Mouse (Mus musculus) megakaryocyte, embryonic 14.5 days (primary cell): ENCODE measurements at regions not wholly inside any gene's neighbourhood (a gene's known extent, or its start where the extent isn't known, plus 50 kb on each side); places are given as distances from the start of the nearest gene placed in this dataset.
"Not testable (repeated sequence)": the region's sequence is repeated elsewhere in the genome, so short reads cannot be mapped to it uniquely, and the experiment has no call there.

Source experiments
- H3K27me3 ChIP-seq: replicated peaks from 2 replicates; pipeline ENCODE3; 2012; ENCODE audit warnings: inconsistent platforms
- H3K36me3 ChIP-seq: replicated peaks from 2 replicates; pipeline ENCODE3; 2012; ENCODE audit warnings: low read length, inconsistent platforms, mixed read lengths
- H3K4me1 ChIP-seq: 2 replicates; pipeline ENCODE4 v1.6.1; 2012; ENCODE audit warnings: inconsistent platforms
- H3K4me3 ChIP-seq: replicated peaks from 2 replicates; pipeline ENCODE3; 2012; ENCODE audit warnings: moderate library complexity, mild to moderate bottlenecking, inconsistent platforms
- H3K9me3 ChIP-seq: 2 replicates; pipeline ENCODE4 v1.6.1; 2012; ENCODE audit warnings: inconsistent platforms
- FLI1 ChIP-seq: IDR thresholded peaks from 2 replicates; pipeline ENCODE4 v1.6.1; 2012; ENCODE audit warnings: low read length, inconsistent platforms, mixed read lengths
- GATA1 ChIP-seq: IDR thresholded peaks from 3 replicates; pipeline ENCODE4 v1.6.1; 2012; ENCODE audit warnings: mixed read lengths, low read length, inconsistent platforms, borderline replicate concordance

DNA sequence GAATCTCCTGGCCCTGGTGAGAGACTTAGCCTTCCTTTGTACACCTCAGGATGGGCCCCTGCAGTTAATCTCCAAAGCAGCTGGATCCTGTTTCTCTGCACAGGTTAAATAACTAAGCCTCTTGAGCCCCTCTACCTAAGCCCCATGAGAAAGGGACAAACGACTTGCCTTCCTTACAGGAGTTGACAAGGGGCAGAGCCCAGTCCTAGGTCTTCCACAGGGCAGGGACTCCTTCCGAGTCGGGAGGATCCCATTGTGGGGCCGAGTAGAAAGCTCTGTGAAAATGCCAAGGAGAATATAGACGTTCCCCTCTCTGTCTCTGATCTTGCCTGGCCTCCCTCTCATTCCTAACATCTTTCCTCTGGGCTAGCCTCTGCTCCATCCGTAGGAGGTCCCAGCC lies 118.7 kb upstream of the Cpsf6 start:
- H3K9me3 ChIP-seq: peaks cover 4% of the 10 kb centered on the region
- no peaks in the 10 kb centered on the region for H3K36me3 ChIP-seq
- TF ChIP-seq GATA1 (no peak), FLI1 (no peak)
- peaks cover 10% of the 10 kb centered on the region; the same call in 1 of the 2 replicates for H3K4me1 ChIP-seq
- peaks cover 11% of the 10 kb centered on the region for H3K27me3 ChIP-seq
- H3K4me3 ChIP-seq: no peak overlapping the region

DNA sequence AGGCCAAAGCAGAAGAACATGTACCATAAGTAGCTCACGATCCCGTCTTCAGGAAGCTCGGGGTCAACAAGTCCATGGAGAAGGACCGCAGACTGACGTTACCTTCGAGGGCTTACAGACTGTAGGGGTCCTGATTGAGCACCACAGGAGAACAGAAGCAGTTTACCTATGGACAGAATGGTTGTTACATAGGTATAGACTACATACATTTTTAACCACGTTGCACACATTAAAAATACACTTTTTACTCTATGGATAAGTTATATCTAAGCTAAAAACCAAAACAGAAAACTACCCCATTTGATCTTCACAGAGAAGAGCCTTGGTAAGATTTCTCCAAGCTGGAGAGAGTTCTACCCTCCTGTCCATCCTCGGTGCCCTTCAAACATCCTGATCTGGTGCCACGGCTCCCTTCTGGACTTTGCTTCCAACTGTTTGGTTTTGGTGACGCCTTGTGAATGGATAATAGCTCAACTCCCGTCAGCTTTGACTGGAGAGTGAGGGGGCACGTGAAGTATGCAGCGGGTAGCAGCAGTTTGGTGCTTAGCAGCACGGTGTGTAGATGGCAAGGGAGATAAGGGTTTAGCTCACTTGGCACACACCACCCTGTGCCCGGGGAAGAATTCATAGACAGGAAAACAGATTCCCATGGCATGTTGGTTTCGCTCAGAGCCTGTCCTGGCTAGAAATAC lies 117.9 kb upstream of the Cpsf6 start:
- Histone ChIP-seq H3K4me3 (no peak overlapping the region), H3K4me1 (peaks cover 10% of the 10 kb centered on the region; the same call in 1 of the 2 replicates), H3K9me3 (peaks cover 4% of the 10 kb centered on the region), H3K36me3 (no peaks in the 10 kb centered on the region), H3K27me3 (peaks cover 11% of the 10 kb centered on the region)
- TF ChIP-seq GATA1 (no peak), FLI1 (no peak)

DNA sequence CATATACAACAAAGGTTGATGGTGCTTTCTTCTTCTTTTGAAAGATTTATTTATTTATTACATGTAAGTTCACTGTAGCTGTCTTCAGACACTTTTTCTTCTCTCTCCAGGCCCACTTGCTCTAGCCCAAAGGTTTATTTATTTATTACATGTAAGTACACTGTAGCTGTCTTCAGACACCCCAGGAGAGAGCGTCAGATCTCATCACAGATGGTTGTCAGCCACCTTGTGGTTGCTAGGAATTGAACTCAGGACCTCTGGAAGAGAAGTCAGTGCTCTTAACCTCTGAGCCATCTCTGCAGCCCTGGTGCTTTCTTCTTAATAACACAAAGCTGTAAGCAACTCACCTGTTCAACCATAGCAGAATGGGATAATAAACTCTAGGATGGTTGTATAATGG lies 117.3 kb upstream of the Cpsf6 start:
- not testable (repeated sequence) for H3K4me3 ChIP-seq, H3K36me3 ChIP-seq, H3K9me3 ChIP-seq
- peaks cover 13% of the 10 kb centered on the region for H3K27me3 ChIP-seq
- H3K4me1 ChIP-seq: peaks cover 10% of the 10 kb centered on the region; the same call in 1 of the 2 replicates

DNA sequence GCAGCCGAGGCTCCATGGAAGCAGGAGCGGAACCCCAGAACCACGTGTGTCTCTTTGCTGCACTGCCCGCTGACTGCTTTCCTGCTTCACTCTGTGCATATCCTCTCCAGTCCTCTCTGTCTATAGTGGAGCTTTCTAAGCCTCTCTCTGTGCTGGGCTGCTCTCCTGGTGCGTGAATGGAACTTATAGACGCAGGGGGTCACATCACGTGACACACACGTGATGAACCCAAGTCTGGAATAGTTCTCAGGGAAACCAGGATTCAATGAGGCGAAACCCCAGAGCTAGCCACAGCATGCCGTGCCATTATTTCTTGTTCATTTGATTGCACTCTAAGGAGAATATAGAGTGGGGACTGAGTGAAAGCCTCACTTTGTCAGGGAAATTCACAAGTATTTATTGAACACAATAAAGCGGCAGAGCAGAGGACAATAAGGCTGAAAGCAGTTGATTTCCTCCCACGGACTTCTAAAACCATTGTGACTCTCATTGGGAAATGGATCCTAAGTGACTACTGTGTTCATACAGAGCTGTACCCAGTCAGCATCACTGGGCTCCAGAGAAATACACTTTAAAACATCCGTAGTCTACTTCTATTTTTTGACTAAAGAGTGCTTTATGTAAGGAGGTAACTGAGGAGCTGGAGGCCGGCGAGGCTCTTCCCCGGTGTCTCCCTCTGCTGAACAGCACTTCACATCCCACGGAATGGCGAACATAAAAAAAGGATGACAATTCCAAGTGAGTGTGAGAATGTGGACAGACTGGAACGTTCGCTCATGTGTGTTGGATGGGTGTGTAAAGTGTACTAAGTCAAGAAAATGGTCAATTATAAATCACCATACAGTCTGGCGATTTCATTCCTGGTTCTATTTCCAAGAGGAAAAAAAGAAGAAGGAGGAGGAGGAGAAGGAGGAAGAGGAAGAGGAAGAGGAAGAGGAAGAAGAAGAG lies 116.5 kb upstream of the Cpsf6 start:
- Histone ChIP-seq H3K4me1 (peaks cover 10% of the 10 kb centered on the region; the same call in 1 of the 2 replicates), H3K36me3 (no peaks in the 10 kb centered on the region), H3K27me3 (peaks cover 13% of the 10 kb centered on the region), H3K9me3 (peaks cover 9% of the 10 kb centered on the region), H3K4me3 (no peak overlapping the region)
- TF ChIP-seq GATA1 (no peak), FLI1 (no peak)

DNA sequence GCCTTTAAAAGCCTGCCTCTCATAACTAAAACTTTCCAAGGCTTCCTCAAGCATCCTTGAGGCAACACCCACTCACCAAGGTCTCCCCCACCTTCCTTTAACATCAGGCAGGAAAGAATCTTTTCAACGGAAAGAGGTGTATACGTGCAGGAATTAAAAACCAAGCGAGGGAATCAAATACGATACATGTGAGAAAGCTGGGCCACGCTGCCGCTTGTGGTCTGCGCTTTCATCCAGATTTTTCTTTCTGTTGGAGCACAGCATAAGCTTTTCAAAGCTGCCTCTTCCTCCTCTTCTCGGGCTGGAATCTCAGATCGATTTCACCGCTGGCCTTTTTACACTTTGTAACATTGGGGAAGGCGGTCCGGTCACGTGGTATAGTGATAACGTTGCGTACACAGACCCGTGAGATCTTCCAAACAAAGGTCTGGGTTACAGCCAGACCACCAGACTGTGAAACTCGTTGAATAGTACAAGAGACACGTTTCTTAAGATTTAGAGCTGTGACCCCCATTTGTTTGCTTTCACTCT lies 114.4 kb upstream of the Cpsf6 start:
- peaks cover 10% of the 10 kb centered on the region; the same call in 1 of the 2 replicates for H3K4me1 ChIP-seq
- TF ChIP-seq FLI1: no peak
- no peak for TF ChIP-seq GATA1
- peak overlapping the region; percentile 64 for H3K4me3 ChIP-seq
- H3K27me3 ChIP-seq: peaks cover 13% of the 10 kb centered on the region
- H3K9me3 ChIP-seq: peaks cover 9% of the 10 kb centered on the region
- no peaks in the 10 kb centered on the region for H3K36me3 ChIP-seq

DNA sequence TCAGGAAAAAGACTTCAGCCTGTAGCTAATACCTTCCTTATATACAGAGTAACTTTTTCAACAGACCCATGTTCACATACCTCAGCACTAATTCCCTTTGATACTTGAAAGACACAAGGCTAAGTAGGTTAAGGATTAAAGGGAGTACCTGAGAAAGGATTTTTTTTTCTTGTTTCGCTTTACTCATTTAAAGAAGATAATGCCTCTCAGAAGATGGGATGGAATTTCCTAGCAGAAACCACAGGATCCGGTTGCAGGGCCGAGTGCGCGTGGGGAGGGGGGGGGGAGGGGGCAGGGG lies 114.0 kb upstream of the Cpsf6 start:
- Histone ChIP-seq H3K4me1 (peaks cover 10% of the 10 kb centered on the region; the same call in 1 of the 2 replicates), H3K27me3 (peaks cover 13% of the 10 kb centered on the region), H3K9me3 (peaks cover 9% of the 10 kb centered on the region), H3K4me3 (no peak overlapping the region), H3K36me3 (no peaks in the 10 kb centered on the region)
- TF ChIP-seq FLI1 (no peak), GATA1 (no peak)

DNA sequence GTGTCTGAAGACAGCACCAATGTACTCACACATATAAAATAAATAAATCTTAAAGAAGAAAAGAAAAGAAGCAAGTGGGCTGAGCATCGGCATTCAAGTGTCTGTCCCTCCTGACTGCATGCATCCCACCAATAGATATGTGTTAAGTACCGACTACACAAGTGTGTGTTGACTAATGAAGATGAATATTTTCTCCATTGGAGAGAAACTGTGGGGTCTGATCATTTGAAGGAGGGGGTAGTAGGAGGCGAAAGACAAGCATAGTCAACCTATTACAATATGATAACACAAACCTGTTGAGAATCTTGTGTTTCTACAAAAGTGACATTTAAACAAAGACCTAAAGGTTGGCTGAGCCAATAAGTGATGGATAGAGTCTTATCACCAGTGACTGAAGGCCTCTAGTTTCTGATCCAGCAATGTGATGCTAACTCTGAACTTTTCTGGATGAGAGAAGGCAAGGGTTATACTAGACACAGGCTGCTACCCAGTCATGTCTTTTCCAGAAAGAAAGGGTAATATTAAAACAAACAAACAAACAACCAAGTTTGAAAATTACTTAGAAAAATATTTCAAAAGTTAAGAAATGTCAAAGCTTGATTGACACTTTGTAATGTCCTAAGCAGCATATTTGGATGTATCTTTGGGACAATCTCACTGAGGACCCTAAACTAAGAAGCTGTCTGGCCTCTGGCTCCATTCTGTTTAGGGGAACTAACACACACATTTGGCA lies 113.4 kb upstream of the Cpsf6 start:
- TF ChIP-seq GATA1 (no peak), FLI1 (no peak)
- no peaks in the 10 kb centered on the region for H3K36me3 ChIP-seq
- peaks cover 10% of the 10 kb centered on the region; the same call in 1 of the 2 replicates for H3K4me1 ChIP-seq
- H3K27me3 ChIP-seq: peaks cover 11% of the 10 kb centered on the region
- no peak overlapping the region for H3K4me3 ChIP-seq
- peaks cover 9% of the 10 kb centered on the region for H3K9me3 ChIP-seq

DNA sequence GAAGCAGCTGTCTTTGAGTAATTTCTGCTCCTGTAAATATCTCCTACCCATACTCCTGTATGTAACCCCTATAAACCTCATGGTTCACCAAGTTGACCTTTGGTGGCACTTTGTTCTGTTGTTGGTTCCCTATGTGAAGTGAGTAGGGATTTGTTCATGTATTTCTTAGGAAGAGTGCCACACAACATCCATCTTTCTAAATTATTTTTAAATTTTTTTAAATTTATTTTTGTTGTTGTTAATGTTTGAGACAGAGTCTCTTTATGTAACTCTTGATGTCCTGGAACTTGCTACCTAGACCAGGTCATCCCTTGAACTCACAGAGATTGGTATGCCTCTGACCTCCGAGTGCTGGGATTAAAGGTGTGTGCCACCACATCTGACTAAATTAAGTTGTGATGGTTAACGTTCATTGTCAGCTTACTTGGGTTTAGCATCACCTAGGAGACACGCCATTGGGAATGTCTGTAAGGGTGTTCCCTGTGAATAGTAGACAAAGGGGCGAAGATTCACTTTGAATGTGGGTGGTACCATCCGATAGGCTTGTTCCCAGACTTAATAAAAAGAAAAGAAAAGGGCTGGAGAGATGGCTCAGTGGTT lies 112.7 kb upstream of the Cpsf6 start:
- H3K36me3 ChIP-seq: no peaks in the 10 kb centered on the region
- TF ChIP-seq GATA1 (no peak), FLI1 (no peak)
- peaks cover 9% of the 10 kb centered on the region for H3K9me3 ChIP-seq
- peaks cover 10% of the 10 kb centered on the region; the same call in 1 of the 2 replicates for H3K4me1 ChIP-seq
- no peak overlapping the region for H3K4me3 ChIP-seq
- H3K27me3 ChIP-seq: peaks cover 11% of the 10 kb centered on the region

DNA sequence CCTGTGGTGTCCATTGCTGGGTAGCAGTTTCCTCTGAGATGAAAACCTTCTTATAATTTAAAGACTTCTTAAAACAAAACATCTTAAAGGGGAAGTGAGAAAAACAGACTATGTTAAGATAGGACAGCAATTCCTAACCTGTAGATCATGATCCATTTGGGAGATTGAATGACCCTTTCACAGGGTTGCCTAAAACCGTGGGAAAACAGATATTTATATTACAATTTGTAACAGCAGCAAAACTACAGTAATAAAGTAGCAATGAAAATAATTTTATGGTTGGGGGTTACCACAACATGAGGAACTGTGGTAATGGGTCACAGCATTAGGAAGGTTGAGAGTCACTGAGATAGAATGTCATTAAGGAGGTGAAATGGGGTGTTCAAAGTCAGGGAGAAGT lies 111.9 kb upstream of the Cpsf6 start:
- TF ChIP-seq FLI1 (no peak), GATA1 (no peak)
- peaks cover 11% of the 10 kb centered on the region for H3K27me3 ChIP-seq
- H3K36me3 ChIP-seq: no peaks in the 10 kb centered on the region
- peaks cover 9% of the 10 kb centered on the region for H3K9me3 ChIP-seq
- H3K4me1 ChIP-seq: peaks cover 10% of the 10 kb centered on the region; the same call in 1 of the 2 replicates
- H3K4me3 ChIP-seq: no peak overlapping the region
